Mouse (Mus musculus) sigmoid colon, adult 10 weeks (tissue): ENCODE data around the gene Slc15a1. TPM values are rescaled to one million over a fixed set of nuclear protein-coding genes. Genes with fewer than 3 reads are reported as not detected.

ENCODE experiments used
- polyA plus RNA-seq: library from polyadenylated mRNA; stranded (reverse); fragments of 350-450 nt; fragmentation: Illumina TruSeq; extraction: RNeasy Lipid Tissue Mini Kit (QIAGEN cat#74804); gene quantifications from one replicate; pipeline ENCODE4 v1.2.3, GENCODE M21; 2014; ENCODE audit warnings: low read depth, low replicate concordance

Slc15a1 gene
- 117 TPM for polyA plus RNA-seq

GRCm38 (mm10) chr14:121504781-121505484 is at the start of gene Slc15a1:
TSS of gene Slc15a1 (minus strand) at chr14:121505252.

Other genes with a start within 250 kb of the Slc15a1 start
- gene Stk24, start 125.2 kb downstream of the Slc15a1 start, polyA plus RNA-seq: 235 TPM